Mouse (Mus musculus) right cerebral cortex, adult 2 months (tissue): ENCODE results near the gene Oaz1.

Experiments used
- DNase-seq, 2 experiments: peaks; one replicate each; pipeline ENCODE4 v3.0.0; 2021 to 2022; ENCODE audit warnings: low spot score in 2 of 2

Gene Oaz1

GRCm38 (mm10) chr10:80826151-80827062, at the start of gene Oaz1:
Gene Oaz1 (plus strand): TSS chr10:80826656.
- DNase-seq: peak; percentile 99 to 100

GRCm38 (mm10) chr10:80777123-80777522, 49.3 kb upstream of the Oaz1 start:
- DNase-seq: no peak

GRCm38 (mm10) chr10:80779565-80779964, 46.9 kb upstream of the Oaz1 start:
- DNase-seq: no peak

- no peak for DNase-seq
Observed at GRCm38 (mm10) chr10:80784302-80784701, 42.2 kb upstream of the Oaz1 start.

- no peak for DNase-seq
Observed at GRCm38 (mm10) chr10:80784871-80785270, 41.6 kb upstream of the Oaz1 start.

GRCm38 (mm10) chr10:80785963-80786362, 40.5 kb upstream of the Oaz1 start:
- DNase-seq: no peak

- DNase-seq: no peak
Observed at GRCm38 (mm10) chr10:80787517-80787916, 38.9 kb upstream of the Oaz1 start.

GRCm38 (mm10) chr10:80790761-80791404, 35.6 kb upstream of the Oaz1 start:
- no peak for DNase-seq

GRCm38 (mm10) chr10:80791476-80792174, 34.8 kb upstream of the Oaz1 start:
- peak in 1 of 2 experiments; percentile 40 for DNase-seq

GRCm38 (mm10) chr10:80792175-80793032, 34.1 kb upstream of the Oaz1 start:
- no peak for DNase-seq

GRCm38 (mm10) chr10:80793033-80793784, 33.2 kb upstream of the Oaz1 start:
- no peak for DNase-seq

GRCm38 (mm10) chr10:80793803-80794202, 32.7 kb upstream of the Oaz1 start:
- no peak for DNase-seq

GRCm38 (mm10) chr10:80794750-80795149, 31.7 kb upstream of the Oaz1 start:
- no peak for DNase-seq

GRCm38 (mm10) chr10:80796307-80796848, 30.1 kb upstream of the Oaz1 start:
- DNase-seq: no peak

- DNase-seq: no peak
Observed at GRCm38 (mm10) chr10:80797186-80798149, 29.0 kb upstream of the Oaz1 start.

- DNase-seq: peak; percentile 97 to 98
Observed at GRCm38 (mm10) chr10:80798150-80799006, 28.1 kb upstream of the Oaz1 start, which contains the start of the genes Sf3a2 and Plekhj1. Gene Sf3a2 (plus strand): TSS chr10:80798198. Gene Plekhj1 (minus strand): TSS chr10:80798626.

GRCm38 (mm10) chr10:80799070-80799566, 27.3 kb upstream of the Oaz1 start:
- no peak for DNase-seq
